8 mouse cellular contexts compared by ENCODE assay signal in genomic region chr6:3399340-3400068, GRCm38 (mm10). TPM values are rescaled to one million over a fixed set of nuclear protein-coding genes. Genes with fewer than 3 reads are reported as not detected.
DNase-seq lines count a peak whose midpoint lies in the region; ATAC-seq and TF ChIP-seq lines count a peak whose summit lies in the region.
"Not testable (repeated sequence)": the region's sequence is repeated elsewhere in the genome, so short reads cannot be mapped to it uniquely, and the experiment has no call there.

TSS of gene Samd9l (minus strand) at chr6:3399572.

- TF ChIP-seq CTCF in gastrocnemius, adult 2 months (IDR thresholded peaks at IDR 0.05) = peak; percentile 65
- peak; percentile 50 for TF ChIP-seq CTCF in hindbrain, postnatal 0 days (IDR thresholded peaks at IDR 0.05; ENCODE audit: low read depth)
- peak; percentile 55 for TF ChIP-seq CTCF in lung, embryonic 14.5 days (IDR thresholded peaks at IDR 0.05; ENCODE audit: low read depth)

- not testable (repeated sequence) for H3K9me3 ChIP-seq in hindbrain, postnatal 0 days (ENCODE audit: low read length); lung, embryonic 14.5 days (ENCODE audit: low read depth, low read length)

- peak within 1 kb of the TSS; percentile 65 for H3K27ac ChIP-seq in gastrocnemius, adult 2 months
- not testable (repeated sequence) for H3K27ac ChIP-seq in hindbrain, postnatal 0 days; lung, embryonic 14.5 days (ENCODE audit: low read depth)

- intact Hi-C loops in gastrocnemius, adult 2 months (cut with DNase I) = not testable (repeated sequence)

- peak; percentile 83 for DNase-seq in MEL-GATA-1-ER (ENCODE audit: extremely low read depth, low read depth)
- peak; percentile 5 for DNase-seq in cerebellum, adult 8-10 months
- peak; percentile 55 for DNase-seq in gastrocnemius, adult 2 months
- peak; percentile 66 for DNase-seq in hindbrain, postnatal 0 days (ENCODE audit: low spot score)
- DNase-seq in layer of hippocampus, postnatal 10 days (ENCODE audit: low spot score in 2 of 2) = peak; percentile 60 to 72
- DNase-seq in lung, embryonic 14.5 days = peak; percentile 79
- DNase-seq in ovary, postnatal 36 days (ENCODE audit: low spot score) = peak; percentile 43
- DNase-seq in thymus, adult 18-20 months = peak; percentile 17 to 68

- H3K36me3 ChIP-seq in hindbrain, postnatal 0 days (ENCODE audit: insufficient read depth, low read length); lung, embryonic 14.5 days (ENCODE audit: insufficient read depth): not testable (repeated sequence)

- not testable (repeated sequence) for H3K27me3 ChIP-seq in hindbrain, postnatal 0 days (ENCODE audit: insufficient read depth, low read length); lung, embryonic 14.5 days (ENCODE audit: insufficient read depth, low read length)

- ATAC-seq in hindbrain, postnatal 0 days = not testable (repeated sequence)
- peak; percentile 60; the same call in 1 of the 2 replicates for ATAC-seq in lung, embryonic 14.5 days (ENCODE audit: insufficient read depth)

- H3K4me2 ChIP-seq in hindbrain, postnatal 0 days (ENCODE audit: low read depth, low read length) = peak within 1 kb of the TSS; percentile 14; the same call in 1 of the 2 replicates
- H3K4me2 ChIP-seq in lung, embryonic 14.5 days = peak within 1 kb of the TSS; percentile 45

- H3K4me1 ChIP-seq in hindbrain, postnatal 0 days (ENCODE audit: insufficient read depth, low read length); lung, embryonic 14.5 days (ENCODE audit: insufficient read depth): not testable (repeated sequence)

- 44% methylated on average over 4 of the region's 4 CpGs for WGBS in hindbrain, postnatal 0 days
- WGBS in lung, embryonic 14.5 days = 28% methylated on average over 4 of the region's 4 CpGs

- not testable (repeated sequence) for H3K9ac ChIP-seq in hindbrain, postnatal 0 days (replicated peaks; ENCODE audit: low read length); lung, embryonic 14.5 days

- H3K4me3 ChIP-seq in gastrocnemius, adult 2 months = peak within 1 kb of the TSS; percentile 67
- H3K4me3 ChIP-seq in hindbrain, postnatal 0 days (ENCODE audit: low read length) = peak within 1 kb of the TSS; percentile 8; the same call in 1 of the 2 replicates
- H3K4me3 ChIP-seq in lung, embryonic 14.5 days (ENCODE audit: low read depth, low read length) = peak within 1 kb of the TSS; percentile 18; the same call in 1 of the 2 replicates

RNA-seq across cellular contexts. Expression of gene Samd9l, which starts in this region (rescaled TPM):
- total RNA-seq in gastrocnemius, adult 2 months (2021) = 1 to 10 TPM; 3.2 to 5.0 TPM
- 1.8 and 2.3 TPM in 2 replicates for total RNA-seq in hindbrain, postnatal 0 days (2014; rRNA removed)
- polyA plus RNA-seq in hindbrain, postnatal 0 days (2015; fragmentation: Nextera tagmentation; extraction: Ambion mirVana) = 1.2 and 1.3 TPM in 2 replicates
- total RNA-seq in layer of hippocampus, postnatal 10 days (2021) = 1 to 10 TPM; 2.9 to 5.3 TPM
- polyA plus RNA-seq in lung, embryonic 14.5 days (2014; fragmentation: Nextera tagmentation; extraction: Ambion mirVana) = 4.6 and 5.6 TPM in 2 replicates

Comparison
In these comparisons a context has a peak if more than half of its experiments do, and no peak if none do; other contexts are left out.
1. DNase-seq: peak in every context shown above with its lines; median percentile 83 in MEL-GATA-1-ER; 79 in lung, embryonic 14.5 days; 66 in hindbrain, postnatal 0 days; 66 in layer of hippocampus, postnatal 10 days; 55 in gastrocnemius, adult 2 months; 43 in ovary, postnatal 36 days; 42 in thymus, adult 18-20 months; 5 in cerebellum, adult 8-10 months.
2. H3K4me3 ChIP-seq: peak in every context shown above with its lines; median percentile 67 in gastrocnemius, adult 2 months; 18 in lung, embryonic 14.5 days; 8 in hindbrain, postnatal 0 days.